Mouse (Mus musculus) heart, adult 2 months (tissue): ENCODE data around the gene Rpl39. TPM values are rescaled to one million over a fixed set of nuclear protein-coding genes. Genes with fewer than 3 reads are reported as not detected.

Source experiments
- DNase-seq, 2 experiments: peaks; one replicate each; pipeline ENCODE4 v3.0.0; 2021
- H3K27ac ChIP-seq: fragments of 200-600 bp; 2 replicates; pipeline ENCODE4 v1.8.1; 2022
- H3K27me3 ChIP-seq: fragments of 200-500 bp; 2 replicates; pipeline ENCODE4 v1.6.1; 2012; ENCODE audit warnings: mild to moderate bottlenecking, low read length, inconsistent platforms, mixed read lengths; ENCODE audit not compliant: control insufficient read depth, insufficient read depth
- H3K36me3 ChIP-seq: fragments of 200-500 bp; 2 replicates; pipeline ENCODE4 v1.6.1; 2012; ENCODE audit warnings: low read length, inconsistent platforms; ENCODE audit not compliant: control insufficient read depth, insufficient read depth
- H3K4me1 ChIP-seq: fragments of 200-500 bp; 2 replicates; pipeline ENCODE4 v1.6.1; 2011; ENCODE audit warnings: low read length; ENCODE audit not compliant: control insufficient read depth, insufficient read depth
- H3K4me3 ChIP-seq: fragments of 200-600 bp; 2 replicates; pipeline ENCODE4 v1.8.1; 2022
- H3K79me2 ChIP-seq: fragments of 200-500 bp; replicated peaks from 2 replicates; pipeline ENCODE4 v1.6.1; 2012; ENCODE audit warnings: mild to moderate bottlenecking, inconsistent platforms, low read length, moderate library complexity, mixed read lengths; ENCODE audit not compliant: control insufficient read depth, insufficient read depth
- H3K9ac ChIP-seq: fragments of 200-500 bp; 2 replicates; pipeline ENCODE4 v1.6.1; 2012; ENCODE audit warnings: low read depth, mild to moderate bottlenecking, control low read depth, inconsistent platforms, low read length, mixed read lengths
- CTCF ChIP-seq: fragments of 200-600 bp; IDR thresholded peaks from 2 replicates; pipeline ENCODE4 v1.8.1; 2022; ENCODE audit warnings: antibody characterized with exemption, mild to moderate bottlenecking, moderate library complexity
- EP300 ChIP-seq: fragments of 200-500 bp; IDR thresholded peaks from 2 replicates; pipeline ENCODE4 v1.6.1; 2011; ENCODE audit warnings: low read depth, low read length, control low read depth; ENCODE audit not compliant: insufficient read depth
- POLR2A ChIP-seq: fragments of 200-500 bp; IDR thresholded peaks from 2 replicates; pipeline ENCODE4 v1.6.1; 2011; ENCODE audit warnings: mild to moderate bottlenecking, low read depth, low read length, control low read depth; ENCODE audit not compliant: insufficient read depth
- WGBS: fragments of 180-500 bp; shearing (Covaris S2); methylation state at CpG from one replicate; pipeline ENCODE4 v1.1.7; 2018; 5-methylcytosine and 5-hydroxymethylcytosine counted together
- intact Hi-C: fragments of 180-260 bp; cut with DNase I; formaldehyde crosslinking; loops from one replicate; pipeline ENCODE4 v1.15.1; 2025
- long read RNA-seq: library from polyadenylated mRNA; stranded (forward); transcript quantifications from one replicate; pipeline ENCODE4 v2.0.0, GENCODE M21; 2021
- polyA plus RNA-seq: library from polyadenylated mRNA; depleted of rRNA; stranded (reverse); fragments of >200 nt; gene quantifications from 2 replicates; pipeline ENCODE4 v1.2.3, GENCODE M21; 2012; rRNA removed
- total RNA-seq, 2 experiments: library from RNA; stranded (reverse); gene quantifications; 2 replicates each; pipeline ENCODE4 v1.2.3; 2021

Rpl39 gene
- total RNA-seq: 100 to 1,000 TPM; 289 to 325 TPM
- 57.3 and 86.8 TPM in 2 replicates for polyA plus RNA-seq
- long read RNA-seq, transcript Rpl39-201 (3 exons, 612 nt): major isoform, 116 of 199 reads
- long read RNA-seq, partial matches to known transcripts: 82 of 199 reads
- long read RNA-seq, other reads (novel, unspliced or antisense): 0 of 199 reads

DNA sequence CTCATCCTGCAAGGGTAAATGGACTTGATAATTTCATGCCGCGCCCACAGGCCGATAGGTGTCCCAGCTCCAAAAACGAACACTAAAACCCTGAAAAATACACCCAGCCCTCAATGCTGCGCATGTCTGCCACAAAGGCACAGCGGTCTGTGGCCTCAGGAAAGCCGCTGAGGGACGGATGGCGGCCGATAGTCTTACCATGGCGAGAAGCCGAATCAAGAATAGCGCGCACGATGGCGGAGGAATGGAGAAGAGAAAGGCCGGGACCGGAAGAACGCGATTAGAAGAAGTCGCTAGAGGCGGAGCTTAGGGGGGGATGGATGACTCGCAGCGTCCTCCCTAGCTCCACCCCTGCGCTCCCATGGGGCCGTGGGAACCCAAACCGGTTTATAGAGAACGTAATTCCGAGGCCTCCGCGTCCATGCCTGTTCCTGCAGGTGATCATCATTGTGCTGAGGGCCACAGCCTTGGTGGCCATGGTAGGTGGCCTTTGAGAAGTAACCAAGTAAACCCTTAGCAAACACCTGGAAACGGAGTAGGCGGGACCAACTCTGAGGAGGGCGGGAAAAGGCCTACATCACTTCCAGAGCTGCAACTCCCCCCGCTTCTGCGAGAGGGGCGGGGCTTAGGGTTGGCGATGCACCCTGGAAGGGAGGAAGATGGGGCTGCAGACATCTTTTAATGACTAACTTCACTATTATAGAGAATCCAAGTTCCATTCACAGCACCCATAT is at the start of gene Rpl39:
Gene Rpl39, minus strand, starts transcription at position 476 of the 734 bp plus-strand sequence.
- Histone ChIP-seq H3K9ac (peak within 1 kb of the TSS; percentile 67), H3K4me3 (peak within 1 kb of the TSS; percentile 66), H3K4me1 (no peaks in the 10 kb centered on the region), H3K79me2 (no peaks in the 10 kb centered on the region), H3K27me3 (no peaks in the 10 kb centered on the region), H3K36me3 (peaks cover 6% of the 10 kb centered on the region), H3K27ac (peak within 1 kb of the TSS; percentile 80)
- WGBS: 16% methylated on average over 38 of the region's 38 CpGs
- intact Hi-C loops: loop anchor here (1.0 kb wide), 1 partner anchor 25 kb away; the partner anchor contains the start of gene Upf3b
- TF ChIP-seq CTCF (peak; percentile 40), EP300 (no peak), POLR2A (peak; percentile 90)
- DNase-seq: peak; percentile 86 to 91

GRCm38 (mm10) chrX:37126671-37127358 is 41.6 kb upstream of the Rpl39 start, which contains the start of gene Nkap:
Gene Nkap, plus strand, starts transcription at chrX:37126795.
- peak; percentile 74 to 77 for DNase-seq
- intact Hi-C loops: loop anchor here (1.0 kb wide), 1 partner anchor 17 kb away; the partner anchor contains the start of gene Upf3b
- peak within 1 kb of the TSS; percentile 86 for H3K27ac ChIP-seq
- WGBS: 9% methylated on average over 56 of the region's 58 CpGs
- TF ChIP-seq EP300: no peak
- peak; percentile 63 for TF ChIP-seq POLR2A
- no peak for TF ChIP-seq CTCF
- H3K79me2 ChIP-seq: no peaks in the 10 kb centered on the region
- H3K4me1 ChIP-seq: no peaks in the 10 kb centered on the region; the same call in 1 of the 2 replicates
- H3K27me3 ChIP-seq: no peaks in the 10 kb centered on the region
- peak within 1 kb of the TSS; percentile 60 for H3K4me3 ChIP-seq
- no peaks in the 10 kb centered on the region for H3K36me3 ChIP-seq
- H3K9ac ChIP-seq: peak within 1 kb of the TSS; percentile 89

DNA sequence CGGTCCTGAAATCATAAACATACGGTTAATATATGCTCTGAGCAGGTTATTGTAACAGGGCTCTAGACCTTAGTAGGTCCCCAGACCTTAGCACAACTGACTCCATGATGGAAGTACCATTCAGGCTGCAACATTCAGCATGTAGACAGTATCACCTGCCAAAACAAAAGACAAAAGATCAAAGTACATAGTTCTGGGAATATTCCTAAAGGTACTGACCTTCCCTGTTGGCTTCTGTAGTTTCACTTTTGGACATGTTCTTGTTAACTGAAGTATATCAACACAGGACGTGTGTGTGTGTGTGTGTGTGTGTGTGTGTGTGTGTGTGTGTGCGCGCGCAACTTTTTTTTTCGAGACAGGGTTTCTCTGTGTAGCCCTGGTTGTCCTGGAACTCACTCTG is 40.3 kb upstream of the Rpl39 start:
- H3K9ac ChIP-seq: no peak overlapping the region
- no peak overlapping the region for H3K27ac ChIP-seq
- no peaks in the 10 kb centered on the region for H3K36me3 ChIP-seq
- DNase-seq: no peak
- no peaks in the 10 kb centered on the region for H3K79me2 ChIP-seq
- intact Hi-C loops: no loop called here
- no peaks in the 10 kb centered on the region; the same call in 1 of the 2 replicates for H3K4me1 ChIP-seq
- no peaks in the 10 kb centered on the region for H3K27me3 ChIP-seq
- no peak overlapping the region for H3K4me3 ChIP-seq
- WGBS: 92% methylated on average over 7 of the region's 7 CpGs
- no peak for TF ChIP-seq CTCF
- TF ChIP-seq EP300: no peak
- TF ChIP-seq POLR2A: no peak

DNA sequence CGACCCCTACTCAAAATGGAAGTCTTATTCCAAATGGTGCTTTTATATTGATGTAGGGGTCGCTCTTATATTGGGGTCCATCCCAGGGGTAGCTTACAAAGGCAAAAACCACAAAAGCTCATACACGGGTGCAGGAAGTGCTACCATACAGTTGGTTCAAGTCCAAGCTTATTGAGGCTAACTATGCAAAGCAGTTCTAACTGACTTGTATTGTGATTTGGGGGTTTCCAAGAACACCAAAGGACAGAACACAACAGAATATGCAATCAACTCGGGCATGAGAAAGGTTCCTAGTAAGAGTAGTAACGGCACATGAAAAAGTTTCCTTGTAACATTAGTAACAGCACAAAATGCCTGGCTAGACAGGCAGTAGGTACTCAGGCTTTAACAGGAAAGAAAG is 35.0 kb upstream of the Rpl39 start:
- WGBS: 48% methylated on average over 5 of the region's 5 CpGs
- H3K27me3 ChIP-seq: no peaks in the 10 kb centered on the region; the same call in 1 of the 2 replicates
- no peaks in the 10 kb centered on the region for H3K36me3 ChIP-seq
- H3K79me2 ChIP-seq: no peaks in the 10 kb centered on the region
- TF ChIP-seq EP300 (no peak), POLR2A (no peak), CTCF (no peak)
- H3K27ac ChIP-seq: no peak overlapping the region
- no peak for DNase-seq
- no peak overlapping the region for H3K4me3 ChIP-seq
- no peaks in the 10 kb centered on the region for H3K4me1 ChIP-seq
- H3K9ac ChIP-seq: no peak overlapping the region
- intact Hi-C loops: no loop called here

DNA sequence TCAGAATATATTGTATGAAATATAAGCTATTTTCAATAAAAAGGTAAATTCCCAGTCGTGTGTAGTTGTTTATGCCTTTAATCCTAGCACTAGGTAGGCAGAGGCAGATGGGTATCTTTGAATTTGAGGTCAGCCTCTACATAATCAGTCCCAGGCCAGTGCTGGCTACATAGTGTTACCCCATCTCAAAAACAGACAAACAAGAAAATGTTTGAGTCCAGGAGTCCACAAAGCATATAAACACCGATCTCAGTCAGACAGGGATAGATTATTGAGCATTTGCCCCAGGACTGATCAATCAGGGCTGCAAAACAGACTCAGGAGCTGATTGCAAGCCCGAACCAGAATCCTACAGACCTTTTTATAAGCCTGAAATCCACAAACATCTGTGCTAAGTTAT is 34.4 kb upstream of the Rpl39 start:
- Histone ChIP-seq H3K9ac (no peak overlapping the region), H3K79me2 (no peaks in the 10 kb centered on the region), H3K27ac (no peak overlapping the region), H3K4me1 (no peaks in the 10 kb centered on the region), H3K36me3 (no peaks in the 10 kb centered on the region), H3K4me3 (no peak overlapping the region), H3K27me3 (no peaks in the 10 kb centered on the region; the same call in 1 of the 2 replicates)
- WGBS: 35% methylated on average over 3 of the region's 3 CpGs
- intact Hi-C loops: no loop called here
- no peak for TF ChIP-seq CTCF
- TF ChIP-seq EP300: no peak
- no peak for TF ChIP-seq POLR2A
- DNase-seq: no peak
